Mouse (Mus musculus) kidney, adult 9 months (tissue): ENCODE measurements around the gene Tmem50a.
"Not testable (repeated sequence)": the region's sequence is repeated elsewhere in the genome, so short reads cannot be mapped to it uniquely, and the experiment has no call there.

Experiments used
- DNase-seq: peaks from one replicate; pipeline ENCODE4 v3.0.0; 2022

Gene Tmem50a

GRCm38 (mm10) chr4:134922925-134923244 lies 8.1 kb upstream of the Tmem50a start:
- DNase-seq: peak; percentile 85

GRCm38 (mm10) chr4:134922111-134922924 lies 7.5 kb upstream of the Tmem50a start:
- no peak for DNase-seq

DNA sequence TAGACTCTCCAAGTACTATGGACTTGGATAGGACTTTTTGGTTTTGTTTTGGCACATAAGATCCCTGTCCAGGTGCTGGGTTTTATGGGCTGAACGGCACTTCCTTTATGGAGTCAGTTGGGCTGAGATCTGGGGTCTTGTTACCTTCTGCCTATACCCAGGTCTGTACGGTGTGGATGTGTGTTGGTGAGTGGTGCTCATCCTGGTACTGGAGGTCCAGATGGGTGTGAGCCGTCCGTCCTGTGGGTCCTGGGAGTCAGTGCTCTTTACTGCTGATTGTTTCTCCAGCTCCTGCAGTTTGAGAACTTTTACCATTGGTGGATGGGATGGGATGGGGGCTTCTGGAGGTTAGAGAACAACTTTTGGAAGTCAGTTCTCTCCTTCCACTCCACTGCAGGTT lies 6.9 kb upstream of the Tmem50a start:
- DNase-seq: no peak

DNA sequence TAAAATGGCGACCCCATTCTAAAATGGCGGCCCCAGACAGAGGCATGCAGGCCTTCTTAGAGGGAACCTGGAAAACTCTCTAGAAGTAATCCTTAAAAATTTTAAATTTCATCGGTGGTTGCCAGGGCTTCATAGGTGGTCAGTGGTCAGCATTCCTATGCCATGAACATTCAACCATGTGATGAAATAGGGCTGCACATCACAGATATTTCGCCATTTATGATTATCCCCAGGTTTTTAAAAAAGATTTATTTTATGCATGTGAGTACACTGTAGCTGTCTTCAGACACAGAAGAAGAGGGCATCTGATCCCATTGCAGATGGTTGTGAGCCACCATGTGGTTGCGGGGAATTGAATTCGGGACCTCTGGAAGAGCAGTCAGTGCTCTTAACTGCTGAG lies 5.8 kb upstream of the Tmem50a start:
- DNase-seq: no peak

GRCm38 (mm10) chr4:134919733-134920540 lies 5.1 kb upstream of the Tmem50a start:
- DNase-seq: no peak

GRCm38 (mm10) chr4:134918381-134918780 lies 3.6 kb upstream of the Tmem50a start:
- DNase-seq: peak; percentile 91

DNA sequence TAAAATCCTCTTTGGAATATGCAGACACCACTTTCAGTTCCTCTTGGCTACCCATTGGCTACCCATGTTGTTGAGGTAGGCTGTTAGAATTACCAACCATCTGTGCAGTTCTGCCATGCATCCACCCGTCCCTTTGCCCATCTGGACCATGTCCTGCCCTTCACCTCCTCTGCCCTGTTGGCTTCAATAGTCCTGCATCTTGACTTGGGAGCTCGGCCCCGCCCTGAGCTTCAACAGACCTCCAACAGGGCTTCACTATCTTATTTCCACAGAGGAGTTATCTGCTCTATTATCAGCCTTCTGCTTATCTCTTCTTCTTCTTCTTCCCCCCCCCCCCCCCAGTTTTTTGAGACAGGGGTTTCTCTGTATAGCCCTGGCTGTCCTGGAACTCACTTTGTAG lies 2.4 kb upstream of the Tmem50a start:
- no peak for DNase-seq

DNA sequence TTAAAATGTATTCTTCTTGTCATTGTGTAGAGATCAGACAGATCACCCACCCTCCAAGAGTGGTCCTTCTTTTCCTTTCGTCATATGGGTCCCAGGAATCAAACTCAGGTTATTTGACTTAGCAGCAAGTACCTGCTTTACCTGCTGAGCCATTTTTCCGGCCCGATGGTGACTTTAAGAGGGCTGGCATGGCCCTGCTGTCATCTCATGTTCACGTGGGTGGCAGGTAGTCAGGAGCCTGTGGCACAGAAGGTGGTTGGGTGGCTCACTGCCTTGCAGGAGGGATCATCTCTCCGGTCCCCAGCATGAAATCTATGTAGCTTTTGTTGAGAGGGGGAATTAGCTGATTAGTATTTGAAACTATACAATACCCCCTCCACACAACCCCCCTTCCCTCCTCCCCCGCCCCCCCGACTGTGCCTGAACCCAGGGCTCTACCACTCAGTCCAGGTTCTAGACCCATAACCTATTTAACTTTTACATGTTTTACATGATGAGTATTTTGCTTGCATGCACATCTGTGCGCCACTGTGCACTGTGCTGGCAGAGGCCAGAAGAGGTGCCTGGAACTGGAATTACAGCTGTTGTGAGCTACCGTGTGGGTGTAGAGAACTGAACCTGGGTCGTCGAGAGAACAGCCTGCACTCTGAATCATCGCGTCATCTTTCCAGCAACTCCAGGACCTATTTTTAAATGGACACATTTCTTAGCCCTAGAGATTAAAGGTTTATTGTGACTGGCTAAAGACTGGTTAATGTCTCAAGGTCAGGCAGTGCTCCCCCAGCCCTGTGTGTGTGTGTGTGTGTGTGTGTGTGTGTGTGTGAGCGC lies 613 bp upstream of the Tmem50a start:
- no peak for DNase-seq

DNA sequence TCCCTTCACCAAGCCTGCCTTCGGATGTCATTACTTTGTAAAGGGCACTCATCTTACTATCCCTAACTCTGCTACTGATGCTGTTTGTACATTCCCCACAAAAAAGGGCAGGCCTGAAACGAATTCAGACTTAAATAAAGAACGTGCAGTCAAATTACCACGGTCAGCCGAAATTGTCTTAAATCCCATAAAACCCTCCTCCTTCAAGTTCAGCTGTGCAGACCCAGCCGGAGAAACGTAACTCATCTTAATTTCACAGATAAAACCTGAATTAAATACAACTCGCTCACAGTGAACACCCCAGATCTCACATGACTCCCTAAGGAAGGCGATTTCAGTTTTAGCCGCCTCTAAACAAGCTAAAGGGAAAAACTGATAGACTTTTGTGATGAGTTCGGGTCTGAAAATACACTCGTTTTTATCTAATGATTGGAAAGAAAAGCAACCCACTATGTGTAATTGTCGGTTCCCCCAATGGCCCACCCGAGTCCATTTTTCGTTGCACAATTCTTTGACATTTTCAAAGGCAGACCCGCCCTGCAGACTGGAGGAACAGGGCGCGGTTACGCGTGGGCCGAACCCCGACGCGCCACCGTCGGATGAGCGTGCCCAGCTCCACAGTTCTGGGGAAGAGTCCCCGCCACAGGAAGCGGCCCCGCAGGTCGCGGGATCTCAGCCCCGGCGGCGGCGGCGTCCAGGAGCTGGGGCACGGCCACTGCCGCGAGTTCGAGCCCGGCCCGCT lies 531 bp downstream of the Tmem50a start:
- DNase-seq: no peak

- peak; percentile 74 for DNase-seq
Measured at GRCm38 (mm10) chr4:134913413-134913812, 1.4 kb downstream of the Tmem50a start.

DNA sequence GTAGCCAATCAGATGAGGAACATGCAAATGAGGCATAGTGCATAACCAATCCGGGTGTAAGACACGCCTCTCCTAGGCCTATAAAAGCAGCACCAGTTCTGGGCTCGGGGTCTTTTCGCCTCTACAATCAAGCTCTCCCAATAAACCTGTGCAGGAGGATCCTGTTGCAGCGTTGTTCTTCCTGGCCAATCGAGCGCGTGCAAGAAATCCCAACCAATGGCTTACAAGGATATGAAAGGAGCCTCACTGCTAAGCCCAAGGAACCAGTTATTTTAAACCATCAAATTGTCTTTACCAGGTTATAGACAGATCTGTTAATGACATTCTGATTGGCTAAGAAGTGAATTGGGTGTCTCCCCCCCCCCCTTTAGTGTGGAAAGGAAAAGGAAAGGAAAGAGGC lies 3.4 kb downstream of the Tmem50a start:
- DNase-seq: not testable (repeated sequence)

GRCm38 (mm10) chr4:134903046-134903445 lies 11.8 kb downstream of the Tmem50a start:
- no peak for DNase-seq

DNA sequence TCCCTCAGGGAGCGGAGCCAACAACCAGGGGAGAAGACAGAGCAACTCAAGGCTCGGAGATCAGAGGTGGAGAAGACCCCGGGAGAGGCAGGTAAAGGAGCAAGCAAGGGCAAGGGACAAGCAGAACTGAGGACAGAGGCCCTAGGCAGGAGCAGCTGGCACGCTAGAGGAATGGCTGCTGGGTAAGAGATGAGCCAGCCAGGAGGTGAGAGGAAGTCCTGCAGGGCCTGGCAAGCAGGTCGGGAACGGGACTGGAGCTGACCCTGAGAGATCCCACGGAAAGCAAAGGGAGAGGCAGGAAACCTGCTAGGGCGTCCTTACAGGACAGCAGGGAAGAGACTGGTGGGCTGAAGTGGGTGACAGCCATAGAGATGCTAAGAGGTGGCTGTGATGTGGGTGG lies 13.7 kb downstream of the Tmem50a start:
- DNase-seq: no peak

- DNase-seq: peak; percentile 68
Measured at GRCm38 (mm10) chr4:134897256-134897655, 17.6 kb downstream of the Tmem50a start.

DNA sequence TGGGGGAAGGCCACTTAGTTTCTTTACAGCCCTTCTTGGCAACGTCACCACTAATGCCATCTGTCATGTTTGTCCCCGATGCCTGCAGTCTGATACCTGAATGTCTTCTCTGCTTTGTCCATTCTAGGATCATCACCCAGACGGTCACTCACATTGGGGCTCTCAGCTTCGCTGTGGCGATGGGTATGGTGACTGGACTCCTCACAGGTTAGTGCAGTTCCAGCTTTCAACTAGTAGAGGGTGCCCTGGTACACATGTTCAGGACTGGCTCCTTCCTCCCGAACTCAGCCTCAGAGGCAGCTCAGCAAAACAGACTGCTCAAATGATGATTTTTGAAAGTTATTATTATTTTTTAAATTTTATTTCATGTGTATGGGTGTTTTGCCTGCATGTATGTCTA lies 22.7 kb downstream of the Tmem50a start:
- DNase-seq: peak; percentile 74

DNA sequence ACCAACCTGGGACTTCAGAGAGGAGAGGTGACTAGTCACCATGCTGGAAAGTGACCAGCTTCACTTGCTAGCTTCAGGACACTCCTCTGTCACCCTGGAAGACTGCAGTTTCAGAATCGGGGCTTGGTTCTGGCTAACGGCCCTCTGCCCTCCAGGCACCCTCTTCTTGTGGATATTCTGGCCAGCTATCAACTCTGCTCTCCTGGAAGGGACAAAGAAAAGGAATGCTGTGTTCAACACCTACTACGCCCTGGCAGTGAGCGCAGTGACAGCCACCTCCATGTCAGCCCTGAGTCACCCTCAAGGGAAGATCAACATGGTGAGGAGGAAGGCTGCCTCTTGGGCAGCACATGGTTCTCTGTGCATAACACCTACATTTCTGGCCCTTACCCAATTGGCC lies 30.5 kb downstream of the Tmem50a start:
- DNase-seq: no peak

GRCm38 (mm10) chr4:134883808-134884207 lies 31.0 kb downstream of the Tmem50a start:
- DNase-seq: no peak

DNA sequence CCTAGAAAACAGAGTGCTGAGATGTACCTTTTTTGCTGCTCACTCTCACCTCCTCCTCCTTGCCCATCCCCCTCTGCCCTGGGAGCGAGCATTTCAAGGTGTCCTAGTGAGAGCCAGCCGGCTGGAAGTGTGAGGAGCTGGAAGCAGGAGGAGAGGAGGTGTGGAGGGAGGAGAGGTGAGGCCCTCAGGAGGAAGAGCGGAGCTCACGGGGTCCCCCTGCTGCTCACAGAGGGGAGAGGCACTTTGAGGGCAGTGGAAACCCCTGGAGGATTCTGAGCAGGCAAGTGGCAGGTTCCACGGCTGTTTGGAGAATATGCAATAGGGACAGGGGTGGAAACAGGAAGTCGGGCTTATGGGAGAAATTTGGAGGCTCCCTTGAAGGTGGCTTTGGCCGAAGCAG lies 31.6 kb downstream of the Tmem50a start:
- DNase-seq: peak; percentile 47

DNA sequence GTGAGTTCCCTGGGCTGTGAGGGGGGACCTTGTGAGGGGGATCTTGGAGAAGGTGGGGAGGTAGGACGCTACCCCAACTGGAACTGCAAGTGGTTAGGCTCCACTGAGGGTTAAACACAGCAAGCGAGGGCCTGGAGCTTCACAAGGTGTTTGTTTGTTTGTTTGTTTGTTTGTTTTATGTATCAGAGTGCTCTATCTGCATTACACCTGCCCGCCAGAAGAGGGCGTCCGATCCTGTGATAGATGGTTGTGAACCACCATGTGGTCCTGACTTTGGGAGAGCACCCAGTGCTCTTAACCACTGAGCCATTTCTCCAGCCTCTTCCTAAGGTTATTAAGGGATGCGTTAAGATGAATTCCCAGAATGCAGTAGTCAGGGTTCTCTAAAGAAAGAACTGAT lies 34.8 kb downstream of the Tmem50a start:
- DNase-seq: no peak

DNA sequence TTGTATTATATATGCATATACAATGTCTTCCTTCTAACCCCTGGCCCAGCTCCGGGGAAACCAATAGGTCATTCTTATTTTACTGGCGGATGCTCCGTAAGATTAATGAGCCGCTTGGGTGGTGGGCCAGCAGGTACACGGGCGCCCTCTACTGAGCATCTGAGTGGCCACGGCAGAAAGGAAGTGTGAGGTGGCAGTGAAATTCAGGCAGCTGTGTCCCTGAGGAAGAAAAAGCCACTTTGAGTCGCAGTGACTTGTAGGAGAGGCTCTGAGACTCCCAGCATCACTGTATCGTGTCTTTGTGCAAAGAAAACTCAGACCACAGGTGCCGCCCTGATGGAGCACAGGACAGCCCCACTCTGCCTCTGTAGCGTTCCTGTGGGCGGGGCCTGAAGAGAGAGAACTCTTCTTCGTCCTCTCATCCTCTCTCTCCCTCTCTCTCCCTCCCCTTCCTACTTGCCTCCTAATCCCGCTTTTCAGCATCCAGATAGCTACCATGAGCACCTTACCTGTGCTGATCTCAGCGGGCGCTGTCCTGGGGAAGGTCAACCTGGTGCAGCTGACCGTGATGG lies 35.3 kb downstream of the Tmem50a start:
- DNase-seq: peak; percentile 77

- DNase-seq: no peak
Measured at GRCm38 (mm10) chr4:134876171-134876570, 38.7 kb downstream of the Tmem50a start.

- no peak for DNase-seq
Measured at GRCm38 (mm10) chr4:134871950-134872349, 42.9 kb downstream of the Tmem50a start.
